Mouse (Mus musculus) C2C12 (cell line): ENCODE results near the gene Ppm1h.

Source experiments
- CEBPB ChIP-seq: IDR thresholded peaks from one replicate; pipeline ENCODE4 v1.6.1; 2011; ENCODE audit warnings: low read depth, mild to moderate bottlenecking, control low read depth, moderate library complexity
- CTCF ChIP-seq: IDR thresholded peaks from one replicate; pipeline ENCODE4 v1.5.1; 2011; ENCODE audit not compliant: control insufficient read depth, insufficient read depth, insufficient read length
- MAX ChIP-seq: IDR thresholded peaks from one replicate; pipeline ENCODE4 v1.6.1; 2011; ENCODE audit warnings: mild to moderate bottlenecking, control low read depth
- MYOG ChIP-seq: IDR thresholded peaks from one replicate; pipeline ENCODE4 v1.6.1; 2011; ENCODE audit not compliant: control insufficient read depth, insufficient read length; ENCODE audit errors: extremely low read depth
- USF1 ChIP-seq: IDR thresholded peaks from one replicate; pipeline ENCODE4 v1.6.1; 2011; ENCODE audit warnings: low read depth, mild to moderate bottlenecking, control low read depth, moderate library complexity

GRCm38 (mm10) chr10:122759729-122760128 is 81.2 kb downstream of the Ppm1h start:
- no peak for TF ChIP-seq USF1
- no peak for TF ChIP-seq CTCF
- TF ChIP-seq CEBPB, result no peak
- TF ChIP-seq MAX, result no peak
- TF ChIP-seq MYOG, result no peak
